ENCODE assay signal across 26 mouse cellular contexts in genomic region chrX:21701646-21702045, GRCm38 (mm10). TPM values are rescaled to one million over a fixed set of nuclear protein-coding genes. Genes with fewer than 3 reads are reported as not detected.
DNase-seq lines count a peak whose midpoint lies in the region; ATAC-seq and TF ChIP-seq lines count a peak whose summit lies in the region.
"Had no signal": no experiment of that assay in that cellular context is flagged by ENCODE, and none has a peak within 500 bp of the region (broad histone marks: within the 10 kb centered on the region; RNA-seq: fewer than 3 reads in every experiment).

No protein-coding gene starts in this region.

- H3K36me3 ChIP-seq in ES-E14 (ENCODE audit: control insufficient read depth, insufficient read depth, low read length, poor library complexity, severe bottlenecking): no peaks in the 10 kb centered on the region
- H3K36me3 ChIP-seq in midbrain, embryonic 15.5 days (replicated peaks): no peaks in the 10 kb centered on the region
- H3K36me3 ChIP-seq: embryonic facial prominence, embryonic 10.5 days; embryonic facial prominence, embryonic 12.5 days; forebrain, embryonic 15.5 days had no signal

- H3K27me3 ChIP-seq in midbrain, embryonic 15.5 days (replicated peaks): no peaks in the 10 kb centered on the region
- H3K27me3 ChIP-seq: embryonic facial prominence, embryonic 12.5 days; forebrain, embryonic 13.5 days; forebrain, embryonic 15.5 days had no signal

- no peak overlapping the region for H3K9ac ChIP-seq in ES-E14 (ENCODE audit: insufficient read depth, low read depth, low read length, poor library complexity, severe bottlenecking)
- H3K9ac ChIP-seq in midbrain, embryonic 15.5 days: no peak overlapping the region
- H3K9ac ChIP-seq: embryonic facial prominence, embryonic 12.5 days; forebrain, embryonic 13.5 days; forebrain, embryonic 15.5 days; forebrain, postnatal 0 days had no signal

- 0 out of 4 replicates have a peak, but pooled peaks cover 0 to 2% of the 10 kb centered on the region in 2 experiments for H3K4me1 ChIP-seq in ES-E14 (ENCODE audit: control insufficient read depth in 2 of 2, insufficient read depth in 2 of 2, low read length in 2 of 2, poor library complexity in 1 of 2)
- no peaks in the 10 kb centered on the region for H3K4me1 ChIP-seq in midbrain, embryonic 15.5 days
- H3K4me1 ChIP-seq: embryonic facial prominence, embryonic 10.5 days; embryonic facial prominence, embryonic 12.5 days; forebrain, embryonic 13.5 days; forebrain, embryonic 15.5 days had no signal

- no peak overlapping the region for H3K4me3 ChIP-seq in ES-E14 (ENCODE audit: insufficient read depth in 1 of 2, low read depth in 1 of 2, low read length in 2 of 2, poor library complexity in 1 of 2, severe bottlenecking in 1 of 2)
- no peak overlapping the region for H3K4me3 ChIP-seq in midbrain, embryonic 15.5 days
- H3K4me3 ChIP-seq: embryonic facial prominence, embryonic 10.5 days; embryonic facial prominence, embryonic 12.5 days; forebrain, embryonic 13.5 days; forebrain, embryonic 15.5 days had no signal

- 84% methylated on average over 4 of the region's 4 CpGs for WGBS in midbrain, embryonic 15.5 days

- no peaks in the 10 kb centered on the region for H3K9me3 ChIP-seq in ES-E14 (ENCODE audit: control insufficient read depth, insufficient read depth, low read depth, low read length)
- H3K9me3 ChIP-seq in midbrain, embryonic 15.5 days: no peaks in the 10 kb centered on the region
- H3K9me3 ChIP-seq: embryonic facial prominence, embryonic 10.5 days; embryonic facial prominence, embryonic 12.5 days; forebrain, embryonic 13.5 days; forebrain, embryonic 15.5 days had no signal

- no peak for ATAC-seq in midbrain, embryonic 15.5 days (replicated peaks)
- ATAC-seq: activated CD4-positive, CD25-positive, alpha-beta regulatory T cell, adult 4 months; forebrain, embryonic 13.5 days; forebrain, embryonic 15.5 days; forebrain, postnatal 0 days; Patski had no signal

- in situ Hi-C loops in ES-E14 (cut with MboI; ENCODE audit: low sequenced_read_pairs in 2 of 2, unreplicated experiment in 2 of 2): no loop called here

- H3K4me2 ChIP-seq in midbrain, embryonic 15.5 days: no peak overlapping the region
- H3K4me2 ChIP-seq: embryonic facial prominence, embryonic 12.5 days; forebrain, embryonic 13.5 days; forebrain, embryonic 15.5 days had no signal

- DNase-seq in A20 (ENCODE audit: low read depth, low spot score) (peak; percentile 16), ES-E14 (ENCODE audit: low read depth, low spot score) (peak; percentile 12), R1 (ENCODE audit: low read depth, low spot score) (peak; percentile 74)
- DNase-seq in neural tube, embryonic 10.5 days (ENCODE audit: extremely low spot score, low spot score): no peak
- DNase-seq in layer of hippocampus, adult 9-10 months (ENCODE audit: low spot score): no peak
- DNase-seq: adrenal gland, adult 8-10 months; adrenal gland, postnatal 14 days; adrenal gland, postnatal 36 days; cerebellum, adult 11-12 months; cerebellum, adult 2 months; cerebellum, adult 9-10 months; cerebellum, postnatal 10 days; cerebellum, postnatal 25 days; forebrain, postnatal 0 days had no signal

- H3K27ac ChIP-seq in ES-E14 (ENCODE audit: insufficient read depth, low read depth, low read length, poor library complexity, severe bottlenecking): no peak overlapping the region
- no peak overlapping the region for H3K27ac ChIP-seq in midbrain, embryonic 15.5 days
- H3K27ac ChIP-seq: embryonic facial prominence, embryonic 10.5 days; embryonic facial prominence, embryonic 12.5 days; forebrain, embryonic 13.5 days; forebrain, embryonic 15.5 days had no signal

TF ChIP-seq in ES-E14, 5 proteins besides CTCF, POLR2A, EP300 and RAD21:
- TF ChIP-seq ZC3H11A (IDR thresholded peaks at IDR 0.05; ENCODE audit: borderline replicate concordance, low read depth, low read length): no peak
- TF ChIP-seq ZNF384 (IDR thresholded peaks at IDR 0.05; ENCODE audit: low read depth, low read length): peak; percentile 65
- no peak for TF ChIP-seq CHD2 (IDR thresholded peaks at IDR 0.05; ENCODE audit: low read depth, low read length)
- TF ChIP-seq MAFK (IDR thresholded peaks at IDR 0.05; ENCODE audit: insufficient read depth, low read depth, low read length): no peak

RNA-seq across cellular contexts. Expression of gene Slc6a14, which starts 13.1 kb away (rescaled TPM):
- 0.13 and 0.32 TPM in 2 replicates for total RNA-seq in ES-E14 (2012; rRNA removed)
- polyA plus RNA-seq in midbrain, embryonic 15.5 days (2015; fragmentation: Nextera tagmentation; extraction: Ambion mirVana): 0.05 TPM in 1 of 2 replicates, not detected in the other
- total RNA-seq: forebrain, postnatal 0 days had no signal
- polyA plus RNA-seq: activated CD4-positive, CD25-positive, alpha-beta regulatory T cell, adult 4 months; C2C12; cerebellum, adult 2 months; forebrain, embryonic 11.5 days; forebrain, embryonic 13.5 days; forebrain, embryonic 15.5 days; forebrain, postnatal 0 days; Patski had no signal

RNA-seq across cellular contexts. Expression of gene Gm28269, which starts 43.3 kb away (rescaled TPM):
- total RNA-seq in ES-E14 (2012; rRNA removed): not detected in 2 replicates
- polyA plus RNA-seq in midbrain, embryonic 15.5 days (2015; fragmentation: Nextera tagmentation; extraction: Ambion mirVana): not detected in 2 replicates
- total RNA-seq: adrenal gland, adult 18-20 months; adrenal gland, adult 8-10 months; adrenal gland, postnatal 14 days; adrenal gland, postnatal 36 days; forebrain, postnatal 0 days had no signal
- polyA plus RNA-seq: activated CD4-positive, CD25-positive, alpha-beta regulatory T cell, adult 4 months; C2C12; cerebellum, adult 2 months; cortical plate, adult 2 months; embryonic facial prominence, embryonic 10.5 days; embryonic facial prominence, embryonic 12.5 days; embryonic facial prominence, embryonic 14.5 days; forebrain, embryonic 11.5 days; forebrain, embryonic 13.5 days; forebrain, embryonic 15.5 days; forebrain, postnatal 0 days; Patski had no signal

Comparison
In these comparisons a context has a peak if more than half of its experiments do, and no peak if none do; other contexts are left out.
1. DNase-seq: peak in A20 (single experiment), ES-E14 (single experiment) and R1 (single experiment); none in neural tube, embryonic 10.5 days (single experiment) and layer of hippocampus, adult 9-10 months (single experiment).